Mouse (Mus musculus): ENCODE measurements around the gene Ccn1. TPM values are rescaled to one million over a fixed set of nuclear protein-coding genes. Genes with fewer than 3 reads are reported as not detected.

The Ccn1 gene
- polyA plus RNA-seq, 1 experiment from 2014 or later = 9.1 TPM

GRCm38 (mm10) chr3:145652322-145653131 is 2.7 kb upstream of the Ccn1 start:
- WGBS (ENCODE audit: insufficient replicate concordance) = 8% methylated on average over 20 of the region's 20 CpGs
- H3K4me3 ChIP-seq (ENCODE audit: low read depth, low read length) = peak overlapping the region; percentile 49; the same call in 1 of the 2 replicates
- peak overlapping the region; percentile 55 for H3K4me2 ChIP-seq (ENCODE audit: low read depth, low read length)
- no peaks in the 10 kb centered on the region; the same call in 1 of the 2 replicates for H3K4me1 ChIP-seq (ENCODE audit: control insufficient read depth, low read depth, low read length)
- H3K9me3 ChIP-seq (replicated peaks; ENCODE audit: control insufficient read depth, low read length) = no peaks in the 10 kb centered on the region
- ATAC-seq (ENCODE audit: low read depth) = no peak
- peak overlapping the region; percentile 22; the same call in 1 of the 2 replicates for H3K27ac ChIP-seq (ENCODE audit: low read length)
- H3K36me3 ChIP-seq (ENCODE audit: control insufficient read depth, insufficient read depth) = no peaks in the 10 kb centered on the region
- peaks cover 54% of the 10 kb centered on the region for H3K27me3 ChIP-seq (ENCODE audit: control insufficient read depth, insufficient read depth, low read depth, low read length)
- peak overlapping the region; percentile 34; the same call in 1 of the 2 replicates for H3K9ac ChIP-seq (ENCODE audit: low read depth, low read length)

GRCm38 (mm10) chr3:145651978-145652321 is 2.2 kb upstream of the Ccn1 start:
- H3K27ac ChIP-seq (ENCODE audit: low read length) = no peak overlapping the region; the same call in 1 of the 2 replicates
- no peak overlapping the region for H3K4me2 ChIP-seq (ENCODE audit: low read depth, low read length)
- peaks cover 54% of the 10 kb centered on the region for H3K27me3 ChIP-seq (ENCODE audit: control insufficient read depth, insufficient read depth, low read depth, low read length)
- WGBS (ENCODE audit: insufficient replicate concordance) = 13% methylated on average over 10 of the region's 10 CpGs
- no peak for ATAC-seq (ENCODE audit: low read depth)
- no peaks in the 10 kb centered on the region; the same call in 1 of the 2 replicates for H3K4me1 ChIP-seq (ENCODE audit: control insufficient read depth, low read depth, low read length)
- no peaks in the 10 kb centered on the region for H3K36me3 ChIP-seq (ENCODE audit: control insufficient read depth, insufficient read depth)
- H3K9me3 ChIP-seq (replicated peaks; ENCODE audit: control insufficient read depth, low read length) = no peaks in the 10 kb centered on the region
- no peak overlapping the region for H3K9ac ChIP-seq (ENCODE audit: low read depth, low read length)
- H3K4me3 ChIP-seq (ENCODE audit: low read depth, low read length) = no peak overlapping the region

- H3K27ac ChIP-seq (ENCODE audit: low read length) = peak overlapping the region; percentile 33
- no peaks in the 10 kb centered on the region for H3K36me3 ChIP-seq (ENCODE audit: control insufficient read depth, insufficient read depth)
- no peaks in the 10 kb centered on the region; the same call in 1 of the 2 replicates for H3K4me1 ChIP-seq (ENCODE audit: control insufficient read depth, low read depth, low read length)
- peaks cover 54% of the 10 kb centered on the region for H3K27me3 ChIP-seq (ENCODE audit: control insufficient read depth, insufficient read depth, low read depth, low read length)
- WGBS (ENCODE audit: insufficient replicate concordance) = 12% methylated on average over 19 of the region's 19 CpGs
- peak overlapping the region; percentile 58 for H3K4me3 ChIP-seq (ENCODE audit: low read depth, low read length)
- no peak overlapping the region for H3K9ac ChIP-seq (ENCODE audit: low read depth, low read length)
- peak overlapping the region; percentile 57 for H3K4me2 ChIP-seq (ENCODE audit: low read depth, low read length)
- no peak for ATAC-seq (ENCODE audit: low read depth)
- no peaks in the 10 kb centered on the region for H3K9me3 ChIP-seq (replicated peaks; ENCODE audit: control insufficient read depth, low read length)
Measured at GRCm38 (mm10) chr3:145651029-145651977, 1.5 kb upstream of the Ccn1 start.

GRCm38 (mm10) chr3:145650298-145651011 is 674 bp upstream of the Ccn1 start:
- H3K4me2 ChIP-seq (ENCODE audit: low read depth, low read length) = peak overlapping the region; percentile 57
- ATAC-seq (ENCODE audit: low read depth) = peak; percentile 32; the same call in 1 of the 2 replicates
- peak overlapping the region; percentile 33 for H3K27ac ChIP-seq (ENCODE audit: low read length)
- no peak overlapping the region for H3K9ac ChIP-seq (ENCODE audit: low read depth, low read length)
- no peaks in the 10 kb centered on the region; the same call in 1 of the 2 replicates for H3K4me1 ChIP-seq (ENCODE audit: control insufficient read depth, low read depth, low read length)
- WGBS (ENCODE audit: insufficient replicate concordance) = 2% methylated on average over 18 of the region's 18 CpGs
- H3K4me3 ChIP-seq (ENCODE audit: low read depth, low read length) = peak overlapping the region; percentile 58
- no peaks in the 10 kb centered on the region for H3K36me3 ChIP-seq (ENCODE audit: control insufficient read depth, insufficient read depth)
- H3K9me3 ChIP-seq (replicated peaks; ENCODE audit: control insufficient read depth, low read length) = no peaks in the 10 kb centered on the region
- peaks cover 54% of the 10 kb centered on the region for H3K27me3 ChIP-seq (ENCODE audit: control insufficient read depth, insufficient read depth, low read depth, low read length)

- Histone ChIP-seq H3K36me3 (ENCODE audit: control insufficient read depth, insufficient read depth) (no peaks in the 10 kb centered on the region), H3K4me1 (ENCODE audit: control insufficient read depth, low read depth, low read length) (no peaks in the 10 kb centered on the region; the same call in 1 of the 2 replicates), H3K9ac (ENCODE audit: low read depth, low read length) (peak overlapping the region; percentile 36; the same call in 1 of the 2 replicates), H3K4me3 (ENCODE audit: low read depth, low read length) (peak overlapping the region; percentile 58), H3K9me3 (replicated peaks; ENCODE audit: control insufficient read depth, low read length) (no peaks in the 10 kb centered on the region), H3K4me2 (ENCODE audit: low read depth, low read length) (peak overlapping the region; percentile 57), H3K27me3 (ENCODE audit: control insufficient read depth, insufficient read depth, low read depth, low read length) (peaks cover 54% of the 10 kb centered on the region), H3K27ac (ENCODE audit: low read length) (peak overlapping the region; percentile 40)
- under 1% methylated on average over 49 of the region's 49 CpGs for WGBS (ENCODE audit: insufficient replicate concordance)
- 0 out of 2 replicates have a peak, but pooled peaks have one; percentile 30 for ATAC-seq (ENCODE audit: low read depth)
Measured at GRCm38 (mm10) chr3:145648991-145649851, 560 bp downstream of the Ccn1 start.

GRCm38 (mm10) chr3:145648097-145648931 is 1.5 kb downstream of the Ccn1 start:
- no peak for ATAC-seq (ENCODE audit: low read depth)
- Histone ChIP-seq H3K27me3 (ENCODE audit: control insufficient read depth, insufficient read depth, low read depth, low read length) (peaks cover 52% of the 10 kb centered on the region), H3K27ac (ENCODE audit: low read length) (no peak overlapping the region), H3K4me1 (ENCODE audit: control insufficient read depth, low read depth, low read length) (no peaks in the 10 kb centered on the region; the same call in 1 of the 2 replicates), H3K9ac (ENCODE audit: low read depth, low read length) (no peak overlapping the region), H3K36me3 (ENCODE audit: control insufficient read depth, insufficient read depth) (no peaks in the 10 kb centered on the region), H3K4me2 (ENCODE audit: low read depth, low read length) (peak overlapping the region; percentile 57), H3K4me3 (ENCODE audit: low read depth, low read length) (peak overlapping the region; percentile 58), H3K9me3 (replicated peaks; ENCODE audit: control insufficient read depth, low read length) (no peaks in the 10 kb centered on the region)
- WGBS (ENCODE audit: insufficient replicate concordance) = 24% methylated on average over 26 of the region's 26 CpGs

GRCm38 (mm10) chr3:145647416-145647815 is 2.4 kb downstream of the Ccn1 start:
- no peak overlapping the region for H3K4me3 ChIP-seq (ENCODE audit: low read depth, low read length)
- no peaks in the 10 kb centered on the region for H3K9me3 ChIP-seq (replicated peaks; ENCODE audit: control insufficient read depth, low read length)
- H3K36me3 ChIP-seq (ENCODE audit: control insufficient read depth, insufficient read depth) = no peaks in the 10 kb centered on the region
- no peaks in the 10 kb centered on the region for H3K4me1 ChIP-seq (ENCODE audit: control insufficient read depth, low read depth, low read length)
- 79% methylated on average over 18 of the region's 18 CpGs for WGBS (ENCODE audit: insufficient replicate concordance)
- peaks cover 43% of the 10 kb centered on the region for H3K27me3 ChIP-seq (ENCODE audit: control insufficient read depth, insufficient read depth, low read depth, low read length)
- no peak for ATAC-seq (ENCODE audit: low read depth)
- H3K27ac ChIP-seq (ENCODE audit: low read length) = no peak overlapping the region
- H3K9ac ChIP-seq (ENCODE audit: low read depth, low read length) = no peak overlapping the region
- H3K4me2 ChIP-seq (ENCODE audit: low read depth, low read length) = no peak overlapping the region

Data from liver, embryonic 16.5 days (tissue).